Mouse (Mus musculus) adrenal gland, adult (tissue): Measurements from ENCODE around the gene Taf4.

Experiments
- DNase-seq, 2 experiments: peaks; one replicate each; pipeline ENCODE4 v3.0.0; 2022 to 2023; ENCODE audit warnings: low spot score in 1 of 2; ENCODE audit not compliant: inconsistent age in 2 of 2

The Taf4 gene

DNA sequence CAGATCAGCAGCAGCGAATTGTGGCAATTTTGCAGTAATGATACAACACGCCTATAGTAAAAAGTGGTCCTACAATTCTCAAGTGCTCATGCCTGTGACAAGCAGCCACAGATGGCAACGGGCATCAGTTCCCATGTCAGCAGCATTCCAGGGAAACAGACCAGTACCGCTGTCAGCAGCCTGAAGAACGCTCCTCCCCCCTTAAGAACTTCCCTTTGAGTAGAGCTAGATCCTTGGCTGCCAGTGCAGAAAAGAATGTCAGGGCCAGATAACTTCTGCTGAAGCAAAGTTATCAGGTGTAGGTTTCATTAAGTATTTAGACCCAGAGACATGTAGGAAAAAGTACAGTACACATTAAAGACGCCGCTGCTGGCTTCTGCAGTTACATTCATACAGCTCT, 8.4 kb upstream of the Taf4 start:
- peak in 1 of 2 experiments; percentile 68 for DNase-seq

DNA sequence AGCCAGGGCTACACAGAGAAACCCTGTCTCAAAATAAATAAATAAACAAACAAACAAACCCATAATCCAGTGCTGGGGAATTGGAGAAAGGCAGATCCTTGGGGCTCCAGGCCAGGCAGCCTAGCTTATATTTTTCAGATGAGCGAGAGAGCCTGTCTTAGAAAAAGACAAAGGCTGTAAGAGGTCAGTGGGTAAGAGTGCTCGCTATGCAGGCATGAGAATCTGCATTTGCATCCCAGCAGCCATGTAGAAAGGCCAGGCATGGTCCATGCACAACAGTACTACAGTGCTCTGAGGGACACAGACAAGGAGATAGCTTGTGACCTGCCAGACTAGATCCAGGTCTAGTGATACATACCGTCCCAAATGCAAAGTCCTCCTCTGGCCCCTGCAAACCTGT, 6.3 kb upstream of the Taf4 start:
- DNase-seq: no peak

DNA sequence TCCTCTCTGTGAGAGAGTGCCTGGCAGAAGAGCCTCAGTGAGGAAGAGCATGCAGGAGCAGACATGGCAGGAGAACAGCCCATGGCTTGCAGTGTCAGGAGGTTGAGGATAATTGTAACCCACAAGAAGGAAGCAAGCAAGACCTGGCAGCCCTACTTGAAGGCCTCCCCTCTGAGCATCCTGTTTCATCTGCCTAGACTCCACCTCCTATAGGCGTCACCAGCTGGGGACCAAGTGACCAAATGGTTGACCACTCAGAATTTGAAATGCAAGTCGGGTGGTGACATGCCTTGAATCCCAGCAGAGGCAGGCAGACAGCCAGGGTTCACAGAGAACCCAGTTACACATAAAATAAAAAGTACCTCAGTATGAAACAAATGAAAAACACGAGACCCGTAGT, 4.2 kb upstream of the Taf4 start:
- DNase-seq: no peak

DNA sequence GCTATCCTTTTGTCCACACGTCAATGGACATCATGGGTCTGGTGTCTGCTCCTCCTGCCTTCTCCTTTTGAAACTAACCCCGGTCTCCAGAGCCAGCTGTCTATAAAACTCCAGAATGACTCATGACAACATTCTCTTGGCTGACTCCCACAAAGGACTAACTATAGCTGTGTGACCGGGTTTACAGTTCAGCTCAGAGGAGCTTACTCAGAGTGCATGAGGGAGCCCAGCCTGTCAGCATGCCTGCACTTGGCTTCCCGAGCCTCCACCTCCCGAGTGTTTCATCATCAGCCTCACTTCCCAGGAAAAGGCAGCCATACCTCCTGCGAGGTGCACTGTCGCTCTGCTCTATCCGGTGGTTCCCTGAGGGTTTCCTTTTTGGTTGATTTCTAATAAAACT, 3.4 kb upstream of the Taf4 start:
- peak; percentile 63 to 85 for DNase-seq

DNA sequence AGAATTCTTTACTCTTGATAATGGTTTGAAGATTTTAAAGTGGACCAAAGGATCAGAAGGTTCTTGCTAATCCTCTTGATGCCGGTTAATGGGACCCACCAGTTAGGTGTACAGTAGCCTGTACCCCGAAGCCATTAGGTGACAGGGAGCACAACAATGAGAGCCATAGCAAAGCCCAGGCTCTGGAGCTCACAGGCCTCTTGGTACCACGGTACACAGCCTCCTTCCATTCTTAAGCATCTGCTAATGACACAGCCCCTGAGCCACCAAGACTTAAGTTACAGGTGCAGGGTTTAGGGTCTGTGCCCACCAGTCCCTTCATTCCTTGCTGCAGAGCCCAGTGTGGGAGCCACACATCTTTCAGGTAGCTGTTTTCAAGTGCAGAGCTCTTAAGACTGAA, 1.8 kb upstream of the Taf4 start:
- DNase-seq: no peak

DNA sequence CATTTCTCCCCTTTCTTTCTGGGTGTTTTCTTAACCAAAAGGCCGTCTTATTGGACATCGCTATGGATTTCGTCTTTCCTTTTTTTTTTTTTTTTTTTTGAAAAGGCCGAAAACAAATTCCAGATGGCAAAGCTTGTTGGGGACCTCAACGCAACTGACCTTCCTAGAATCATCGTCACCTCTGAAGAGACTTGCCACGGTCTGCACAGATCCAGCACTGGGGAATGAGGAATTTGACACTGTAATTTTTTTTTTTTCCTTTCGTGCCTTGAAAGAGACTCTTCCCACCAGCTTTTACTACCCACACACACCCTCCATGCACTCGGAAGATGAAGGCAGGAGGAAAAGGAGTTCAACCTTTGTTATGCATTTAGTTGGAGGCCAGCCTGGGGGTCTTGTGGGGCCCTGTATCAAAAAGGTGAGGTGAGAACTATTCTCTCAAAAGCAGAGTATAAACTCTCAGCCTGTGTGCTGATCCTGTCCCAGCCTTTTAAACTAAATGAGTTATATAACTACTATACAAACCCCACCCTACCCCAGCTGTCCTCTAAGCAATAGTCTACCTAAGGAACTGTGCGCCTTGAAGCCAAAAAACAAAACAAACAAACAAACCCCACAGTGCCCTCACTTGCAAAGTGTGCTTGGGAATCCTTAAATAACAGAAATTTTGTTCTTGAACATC, 1.0 kb upstream of the Taf4 start:
- peak in 1 of 2 experiments; percentile 67 for DNase-seq

DNA sequence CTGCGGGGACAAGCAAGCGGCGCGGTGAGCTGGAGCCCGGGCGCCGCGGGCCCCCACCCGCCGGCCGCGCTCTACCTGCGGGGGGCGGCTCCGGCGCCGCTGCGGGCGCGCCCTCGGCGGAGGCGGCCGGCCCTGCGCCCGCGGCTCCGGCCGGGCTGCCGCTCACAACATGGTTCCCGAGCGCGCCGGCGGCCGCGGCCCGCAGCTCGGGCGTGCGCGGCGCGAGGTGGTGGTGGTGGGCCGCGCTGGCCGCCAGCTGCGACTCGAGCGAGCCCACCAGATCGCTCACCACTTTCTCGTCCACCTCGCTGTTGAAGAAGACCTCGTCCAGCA, 185 bp downstream of the Taf4 start:
- no peak for DNase-seq

DNA sequence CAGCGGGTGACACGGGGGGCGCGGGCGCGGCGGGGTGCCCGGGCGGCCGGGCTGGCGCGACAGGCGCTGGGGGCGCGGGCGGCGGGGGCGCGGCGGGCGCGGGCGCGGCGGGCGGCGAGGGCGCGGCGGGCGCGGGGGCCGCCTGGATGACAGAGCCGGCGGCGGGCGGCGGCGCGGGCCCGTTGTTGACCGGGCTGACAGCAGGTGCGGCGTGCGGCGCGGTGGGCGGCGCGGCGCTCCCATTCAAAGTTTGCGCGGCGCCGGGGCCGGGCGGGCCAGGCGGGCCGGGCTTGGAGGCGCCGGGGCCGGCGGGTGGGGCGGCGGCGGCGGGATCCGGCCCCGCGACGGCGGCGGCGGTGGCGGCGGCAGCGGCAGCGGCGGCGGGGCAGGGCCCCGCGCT, 595 bp downstream of the Taf4 start:
- peak; percentile 43 to 67 for DNase-seq

DNA sequence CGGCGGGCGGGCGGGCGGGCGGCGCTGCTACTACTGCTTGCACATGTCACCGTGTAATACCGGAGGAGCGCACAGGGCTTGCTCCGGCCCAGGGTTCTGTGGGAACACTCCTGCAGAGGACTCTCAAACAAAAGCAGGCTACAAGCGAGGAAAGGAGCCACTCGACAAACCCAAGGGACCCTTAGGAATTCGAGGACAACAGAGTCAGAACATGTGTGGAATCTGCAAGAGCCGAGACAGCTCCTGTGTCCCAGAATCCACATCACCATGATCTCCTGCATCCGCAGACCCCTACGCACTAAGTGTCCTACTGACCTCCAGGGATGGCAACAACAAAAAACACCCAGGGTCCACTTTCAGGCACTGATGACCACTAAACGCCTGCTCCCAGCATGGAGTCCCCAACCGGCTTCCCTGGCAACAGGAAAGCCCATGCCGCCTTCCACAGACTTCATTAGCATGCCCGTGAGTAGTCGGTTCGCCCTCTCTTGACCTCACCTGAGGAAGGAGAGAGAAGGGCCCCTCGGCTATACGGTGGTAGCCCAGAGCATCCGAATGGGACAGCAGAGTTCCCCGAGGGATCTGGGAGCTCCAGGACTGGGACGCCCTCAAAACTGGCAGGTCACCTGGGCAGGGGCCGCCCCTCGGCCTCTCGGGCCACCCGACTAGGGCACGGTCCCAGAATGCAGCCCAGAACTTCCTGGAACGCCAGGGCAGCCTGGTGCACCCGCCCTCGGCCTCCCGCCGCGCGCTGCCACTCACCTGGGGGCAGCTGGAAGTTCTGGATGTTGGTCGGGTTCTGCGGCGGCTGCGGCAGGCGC, 1.6 kb downstream of the Taf4 start:
- DNase-seq: peak; percentile 48 to 70

DNA sequence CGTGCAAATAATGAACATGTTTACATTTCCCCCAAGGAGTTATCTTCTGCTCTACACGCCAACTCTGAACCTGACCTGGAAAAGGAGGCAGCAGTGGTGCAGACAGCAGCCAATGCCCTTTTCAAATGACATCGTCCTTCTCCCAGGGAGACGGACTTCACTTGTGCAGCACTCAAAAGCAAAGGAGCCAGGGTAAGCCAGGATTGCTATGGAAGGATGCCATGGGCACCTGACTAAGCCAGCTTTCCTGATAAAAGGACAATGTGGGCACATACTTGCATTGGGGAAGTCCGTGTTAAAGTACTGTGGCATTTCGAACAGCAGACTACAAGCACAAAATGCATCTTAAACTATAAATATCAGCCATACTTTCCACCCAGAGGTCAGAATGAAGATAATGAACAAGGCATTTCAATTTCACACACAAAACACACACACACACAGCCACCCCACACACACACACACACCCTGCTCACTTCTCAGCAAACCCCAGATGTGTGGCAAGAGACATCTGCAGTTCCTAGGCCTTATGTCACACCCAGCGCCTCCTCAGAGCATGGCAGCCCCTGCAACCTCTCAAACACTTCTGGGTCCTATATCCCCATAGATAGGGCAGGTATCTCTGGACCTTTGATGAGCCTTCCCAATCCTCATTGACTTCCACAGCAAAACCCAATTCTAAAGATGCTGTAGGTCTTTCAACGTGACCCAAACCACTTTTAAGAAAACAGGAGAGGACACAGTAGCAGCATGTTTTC, 2.4 kb downstream of the Taf4 start:
- DNase-seq: peak in 1 of 2 experiments; percentile 67

DNA sequence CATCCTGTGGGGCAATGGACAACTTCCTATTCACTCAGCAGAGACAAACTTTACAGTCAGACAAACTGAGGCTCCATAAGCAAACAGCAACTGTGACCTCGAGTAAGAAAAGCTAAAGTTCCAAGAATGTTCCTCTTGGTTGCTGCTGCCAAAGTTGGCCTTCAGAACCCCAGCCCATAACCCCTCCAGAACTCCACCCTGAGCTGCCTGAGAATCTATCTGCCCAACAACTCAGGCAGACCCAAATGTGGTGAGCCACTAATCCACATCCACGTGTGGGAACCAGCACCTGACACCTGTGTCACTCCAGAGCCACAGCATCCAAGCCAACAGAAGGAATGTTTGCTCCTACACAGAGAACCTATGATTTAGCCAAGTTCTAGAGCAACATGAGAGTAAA, 4.0 kb downstream of the Taf4 start:
- no peak for DNase-seq

DNA sequence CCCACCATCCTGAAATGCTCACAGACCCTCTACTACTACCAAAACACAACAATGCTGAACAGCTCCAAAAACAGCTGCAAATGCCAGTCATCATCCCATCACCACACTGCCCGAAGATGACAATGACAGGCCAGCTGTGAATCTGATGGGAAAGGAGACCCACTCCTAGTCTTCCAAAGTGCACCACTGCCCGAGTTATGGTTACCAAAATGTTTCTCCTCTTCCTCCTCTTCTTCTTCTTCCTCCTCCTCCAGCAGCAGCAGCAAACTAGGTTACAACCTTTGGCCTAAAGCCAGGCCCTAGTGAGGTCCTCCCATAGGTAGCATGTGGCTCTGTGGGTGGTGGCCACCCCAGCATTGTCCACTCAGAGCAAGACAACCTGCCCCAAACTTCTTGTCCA, 4.6 kb downstream of the Taf4 start:
- peak in 1 of 2 experiments; percentile 4 for DNase-seq

DNA sequence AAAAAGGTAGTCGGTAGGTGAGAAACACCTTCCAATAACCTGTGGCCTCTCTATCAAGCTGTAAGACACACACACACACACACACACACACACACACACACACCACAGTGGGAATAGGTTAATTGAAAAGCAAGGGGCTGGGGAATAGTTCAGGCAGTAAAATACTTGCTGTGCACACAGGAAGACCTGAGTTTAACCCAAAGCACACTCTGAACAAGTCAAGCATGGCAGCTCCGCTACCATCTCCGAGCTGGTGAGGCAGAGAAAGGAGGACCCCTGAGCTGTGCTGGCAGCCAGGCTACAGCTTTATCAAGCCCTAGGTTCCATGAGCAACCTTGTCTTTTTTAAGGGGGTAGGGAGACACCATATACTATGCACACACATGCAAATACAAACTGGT, 7.3 kb downstream of the Taf4 start:
- no peak for DNase-seq

DNA sequence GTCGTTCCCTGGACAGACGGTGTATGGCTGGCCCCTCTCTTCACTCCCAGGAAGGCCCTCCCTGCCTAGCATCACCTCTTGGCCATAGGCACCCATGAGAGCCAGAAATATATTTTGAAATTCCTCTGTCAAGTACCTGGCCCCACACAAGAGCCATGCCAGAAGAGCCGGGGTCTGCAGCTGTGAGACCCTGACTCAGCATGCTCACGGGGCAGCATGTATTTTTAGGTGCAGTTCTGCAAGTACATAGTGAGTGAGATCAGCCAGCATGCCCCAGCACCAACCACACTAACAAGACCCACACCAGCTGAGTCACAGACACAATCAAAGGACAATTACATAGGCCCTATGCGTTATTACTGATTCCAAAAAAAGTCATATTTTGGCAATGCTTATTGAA, 8.8 kb downstream of the Taf4 start:
- no peak for DNase-seq

DNA sequence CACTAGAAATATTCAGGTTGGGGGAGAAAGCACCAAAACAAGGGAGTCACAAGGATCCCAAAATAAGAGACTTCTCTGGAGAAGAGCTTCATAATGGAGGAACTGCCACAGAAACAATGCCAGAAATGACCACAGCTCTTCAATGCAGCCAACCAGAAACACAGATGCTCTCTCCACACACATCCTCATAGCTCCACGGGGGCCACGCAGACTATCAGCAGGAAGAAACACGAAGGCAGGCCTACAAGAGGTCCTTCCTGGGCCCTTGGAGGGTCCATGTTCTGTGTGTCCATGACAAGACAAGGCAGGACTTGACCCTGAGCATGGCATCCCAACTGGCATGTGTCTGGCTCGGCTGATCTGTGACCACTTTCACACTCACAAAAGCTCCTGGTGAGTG, 15.0 kb downstream of the Taf4 start:
- DNase-seq: no peak

DNA sequence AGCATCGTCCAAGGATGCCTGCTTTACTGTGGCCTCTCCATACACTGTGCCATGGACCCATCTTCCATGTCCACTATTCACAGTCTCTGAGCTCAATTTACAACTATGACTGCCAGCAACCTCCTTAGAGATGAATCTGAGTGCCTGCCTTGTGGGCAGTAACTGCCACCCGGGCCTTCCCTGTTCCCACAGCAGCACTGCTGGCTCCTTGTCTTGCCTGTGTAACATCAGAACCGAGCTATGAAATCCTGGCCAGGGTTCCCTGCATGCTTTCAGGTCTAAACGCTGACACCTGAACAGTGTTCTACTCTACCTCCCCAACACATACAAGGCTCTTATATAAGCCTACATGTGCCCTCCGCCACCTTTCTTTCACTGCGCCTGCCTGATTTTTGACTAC, 16.1 kb downstream of the Taf4 start:
- DNase-seq: no peak

DNA sequence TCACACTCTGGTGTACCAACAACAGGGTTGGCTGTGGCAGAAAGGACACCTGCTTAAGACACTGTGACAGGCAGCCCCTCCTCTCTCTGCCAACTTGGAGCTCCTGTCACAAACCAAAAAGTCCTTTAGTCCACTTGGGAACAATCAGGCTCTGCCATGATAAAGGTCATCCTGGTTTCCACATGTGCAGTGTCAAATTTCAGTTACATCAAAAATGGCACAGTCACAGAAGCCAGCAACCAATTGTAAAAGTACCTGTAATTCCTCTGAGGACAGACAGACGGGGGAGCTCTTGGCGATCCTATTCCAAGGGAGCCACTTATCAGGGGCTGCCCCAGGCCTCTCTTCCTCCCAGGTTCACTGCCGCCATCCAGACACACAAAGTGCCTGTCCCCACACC, 17.1 kb downstream of the Taf4 start:
- peak in 1 of 2 experiments; percentile 68 for DNase-seq

DNA sequence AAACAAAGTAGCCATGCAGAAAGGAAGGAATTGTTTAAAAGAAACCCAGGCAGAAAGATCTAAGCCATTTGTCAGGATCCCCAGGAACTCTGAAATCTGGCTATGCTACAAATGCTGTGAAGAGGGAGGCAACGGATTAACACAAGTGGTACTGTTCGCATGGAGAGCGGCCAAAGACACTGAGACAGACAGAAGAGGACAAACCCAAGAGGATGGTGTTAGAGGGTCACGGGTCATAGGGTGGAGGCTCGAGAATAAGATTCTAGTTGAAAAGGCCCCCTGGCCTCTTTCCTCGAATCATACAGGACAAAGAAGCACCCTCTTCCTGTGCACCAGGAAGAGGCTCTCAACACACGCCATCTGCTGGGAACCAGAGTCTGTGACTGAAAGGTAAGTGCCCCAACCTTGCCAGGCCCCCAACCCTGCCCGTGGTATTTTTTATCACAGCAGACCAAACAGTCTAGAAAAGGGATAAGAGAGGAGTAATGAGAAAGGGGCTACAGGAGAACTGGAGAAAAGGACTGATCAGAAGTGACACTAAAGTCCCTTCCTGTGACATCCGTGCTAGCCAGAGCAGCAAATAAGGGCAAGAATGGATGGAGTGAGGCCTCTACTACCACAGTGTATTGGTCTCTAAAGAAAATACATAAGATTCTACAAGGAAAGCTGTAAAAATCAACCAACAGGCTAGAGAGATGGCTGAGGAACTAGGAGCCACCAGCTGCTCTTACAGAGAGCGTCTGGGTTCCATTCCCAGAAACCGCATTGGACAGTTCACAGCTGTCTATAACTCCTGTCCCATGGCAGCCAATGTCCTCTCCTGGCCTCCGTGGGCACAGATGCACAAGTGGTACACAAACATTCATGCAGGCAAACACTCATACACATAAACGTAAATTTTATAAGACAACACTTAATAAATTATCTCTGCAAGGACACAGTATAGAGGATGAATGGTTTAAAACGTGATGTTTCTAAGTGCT, 24.6 kb downstream of the Taf4 start:
- no peak for DNase-seq

DNA sequence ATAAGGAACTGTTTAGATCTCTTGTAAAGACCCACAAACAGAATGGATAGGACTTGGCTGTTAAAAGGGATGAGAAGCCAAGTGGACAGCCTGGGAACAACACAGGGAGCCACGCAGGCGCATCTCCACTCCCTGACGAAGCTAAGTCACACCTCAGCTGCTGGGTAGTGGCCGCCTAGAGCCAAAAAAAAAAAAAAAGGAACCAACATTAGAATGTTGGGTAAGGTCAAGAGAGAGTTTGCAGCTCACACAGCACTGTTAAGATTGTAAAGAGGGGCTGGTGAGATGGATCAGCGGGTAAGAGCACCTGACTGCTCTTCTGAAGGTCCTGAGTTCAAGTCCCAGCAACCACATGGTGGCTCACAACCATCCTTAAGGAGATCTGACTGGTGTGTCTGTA, 27.6 kb downstream of the Taf4 start:
- DNase-seq: no peak

DNA sequence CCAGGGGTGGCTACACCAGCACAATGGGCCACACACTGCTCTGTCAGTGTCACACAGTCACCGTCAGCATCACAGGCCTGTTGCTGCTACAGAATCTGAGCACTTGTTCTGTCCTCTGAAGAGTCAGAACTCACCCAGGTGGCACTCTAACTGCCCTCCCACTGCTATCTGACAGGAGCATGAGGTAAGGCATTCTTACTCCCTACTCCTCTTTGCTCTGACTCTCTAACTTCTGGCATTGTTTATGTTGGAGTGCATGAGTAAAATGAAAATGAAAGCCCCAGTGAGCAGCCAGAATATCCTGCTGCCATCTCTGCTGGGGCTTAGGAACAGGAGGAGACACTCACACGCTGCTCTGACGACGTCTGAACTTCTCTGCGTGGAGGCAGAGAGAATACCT, 28.8 kb downstream of the Taf4 start:
- no peak for DNase-seq

DNA sequence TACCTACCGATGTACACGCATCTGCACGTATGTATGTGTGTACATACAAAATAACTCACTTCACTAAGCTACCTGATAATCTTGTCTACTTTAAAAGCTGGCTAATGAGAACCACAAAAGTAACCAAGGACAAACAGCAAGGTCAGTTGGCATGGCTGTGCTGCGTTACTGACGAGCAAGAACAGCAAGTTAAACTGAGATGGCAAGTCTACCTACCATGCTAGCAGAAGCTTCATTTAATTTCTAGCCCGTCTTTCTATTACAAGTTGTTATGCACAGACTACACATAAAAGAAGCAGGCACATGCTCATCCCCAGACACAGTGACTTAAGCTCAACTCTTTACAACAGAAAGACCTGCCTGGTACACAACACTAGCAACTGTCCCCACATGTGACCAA, 29.9 kb downstream of the Taf4 start:
- DNase-seq: peak; percentile 55 to 83
